ENCODE assay signal across 8 mouse cellular contexts in genomic region chr8:66495726-66496125, GRCm38 (mm10). TPM values are rescaled to one million over a fixed set of nuclear protein-coding genes. Genes with fewer than 3 reads are reported as not detected.
DNase-seq lines count a peak whose midpoint lies in the region; ATAC-seq lines count a peak whose summit lies in the region.

No protein-coding gene starts in this region.

- H3K4me1 ChIP-seq in intestine, embryonic 16.5 days (ENCODE audit: control insufficient read depth, insufficient read depth, low read length) = no peaks in the 10 kb centered on the region
- H3K4me1 ChIP-seq in midbrain, embryonic 11.5 days (ENCODE audit: control insufficient read depth, insufficient read depth, low read length) = no peaks in the 10 kb centered on the region

- no peaks in the 10 kb centered on the region for H3K9me3 ChIP-seq in intestine, embryonic 16.5 days (ENCODE audit: control insufficient read depth, low read length)
- H3K9me3 ChIP-seq in midbrain, embryonic 11.5 days (ENCODE audit: control insufficient read depth, low read length) = no peaks in the 10 kb centered on the region

- H3K9ac ChIP-seq in intestine, embryonic 16.5 days (ENCODE audit: low read depth, low read length) = no peak overlapping the region
- no peak overlapping the region for H3K9ac ChIP-seq in midbrain, embryonic 11.5 days (ENCODE audit: low read length)

- H3K4me3 ChIP-seq in intestine, embryonic 16.5 days (ENCODE audit: low read length) = no peak overlapping the region
- H3K4me3 ChIP-seq in midbrain, embryonic 11.5 days (ENCODE audit: low read depth, low read length) = no peak overlapping the region

- 8% methylated on average over 8 of the region's 8 CpGs for WGBS in intestine, embryonic 16.5 days
- WGBS in midbrain, embryonic 11.5 days = 10% methylated on average over 8 of the region's 8 CpGs

- H3K27ac ChIP-seq in intestine, embryonic 16.5 days (ENCODE audit: low read length) = no peak overlapping the region
- no peak overlapping the region for H3K27ac ChIP-seq in midbrain, embryonic 11.5 days (ENCODE audit: low read depth, low read length)

- peak; percentile 85 for DNase-seq in adipocyte (ENCODE audit: low spot score)
- peak; percentile 72 to 87 for DNase-seq in cerebellum, postnatal 25 days
- DNase-seq in gastrocnemius, adult 18-20 months (ENCODE audit: low spot score) = peak; percentile 58
- DNase-seq in left cerebral cortex, postnatal 14 days (ENCODE audit: low spot score in 2 of 2) = peak; percentile 80 to 89
- DNase-seq in midbrain, embryonic 11.5 days (ENCODE audit: low spot score, missing footprints) = peak; percentile 95
- DNase-seq in right cerebral cortex, postnatal 36 days (ENCODE audit: low spot score in 2 of 2) = peak; percentile 58 to 73
- DNase-seq in urinary bladder, postnatal 4 days (ENCODE audit: low spot score in 2 of 2) = peak; percentile 34 to 81

- H3K27me3 ChIP-seq in intestine, embryonic 16.5 days (replicated peaks; ENCODE audit: control insufficient read depth, insufficient read depth, low read length) = no peaks in the 10 kb centered on the region
- no peaks in the 10 kb centered on the region for H3K27me3 ChIP-seq in midbrain, embryonic 11.5 days (ENCODE audit: control insufficient read depth, insufficient read depth, low read length)

- peak; percentile 89 for ATAC-seq in intestine, embryonic 16.5 days
- peak; percentile 86 for ATAC-seq in midbrain, embryonic 11.5 days (ENCODE audit: low FRiP score)

- H3K36me3 ChIP-seq in intestine, embryonic 16.5 days (ENCODE audit: control insufficient read depth, insufficient read depth, low read length) = no peaks in the 10 kb centered on the region
- no peaks in the 10 kb centered on the region for H3K36me3 ChIP-seq in midbrain, embryonic 11.5 days (ENCODE audit: control insufficient read depth, insufficient read depth, low read length)

- intact Hi-C loops in left cerebral cortex, postnatal 14 days (cut with DNase I) = loop anchor here (2.0 to 10.0 kb wide), 2 partner anchors 909 to 1357 kb away; no protein-coding TSS in a partner anchor

- H3K4me2 ChIP-seq in intestine, embryonic 16.5 days (ENCODE audit: low read depth, low read length) = no peak overlapping the region
- H3K4me2 ChIP-seq in midbrain, embryonic 11.5 days = no peak overlapping the region

RNA-seq across cellular contexts. Expression of gene Tma16, which starts 9.4 kb away (rescaled TPM):
- 1 to 10 TPM; 4.5 to 5.0 TPM for total RNA-seq in gastrocnemius, adult 18-20 months (2021)
- polyA plus RNA-seq in intestine, embryonic 16.5 days (2015; fragmentation: Nextera tagmentation; extraction: Ambion mirVana) = 9.5 and 11.3 TPM in 2 replicates
- total RNA-seq in left cerebral cortex, postnatal 14 days (2021) = 1 to 10 TPM; 7.7 to 8.0 TPM
- 14.2 and 16.4 TPM in 2 replicates for polyA plus RNA-seq in midbrain, embryonic 11.5 days (2014; fragmentation: Nextera tagmentation; extraction: Ambion mirVana)

RNA-seq across cellular contexts. Expression of gene Tktl2, which starts 15.8 kb away (rescaled TPM):
- total RNA-seq in gastrocnemius, adult 18-20 months (2021) = not detected
- polyA plus RNA-seq in intestine, embryonic 16.5 days (2015; fragmentation: Nextera tagmentation; extraction: Ambion mirVana) = not detected in 2 replicates
- under 1 TPM; 0.22 to 0.42 TPM for total RNA-seq in left cerebral cortex, postnatal 14 days (2021)
- polyA plus RNA-seq in midbrain, embryonic 11.5 days (2014; fragmentation: Nextera tagmentation; extraction: Ambion mirVana) = not detected in 2 replicates
